Mouse (Mus musculus): ENCODE measurements around the gene Ssr4. TPM values are rescaled to one million over a fixed set of nuclear protein-coding genes. Genes with fewer than 3 reads are reported as not detected.

Ssr4 gene
- polyA plus RNA-seq, 1 experiment from 2014 or later = 323 TPM

DNA sequence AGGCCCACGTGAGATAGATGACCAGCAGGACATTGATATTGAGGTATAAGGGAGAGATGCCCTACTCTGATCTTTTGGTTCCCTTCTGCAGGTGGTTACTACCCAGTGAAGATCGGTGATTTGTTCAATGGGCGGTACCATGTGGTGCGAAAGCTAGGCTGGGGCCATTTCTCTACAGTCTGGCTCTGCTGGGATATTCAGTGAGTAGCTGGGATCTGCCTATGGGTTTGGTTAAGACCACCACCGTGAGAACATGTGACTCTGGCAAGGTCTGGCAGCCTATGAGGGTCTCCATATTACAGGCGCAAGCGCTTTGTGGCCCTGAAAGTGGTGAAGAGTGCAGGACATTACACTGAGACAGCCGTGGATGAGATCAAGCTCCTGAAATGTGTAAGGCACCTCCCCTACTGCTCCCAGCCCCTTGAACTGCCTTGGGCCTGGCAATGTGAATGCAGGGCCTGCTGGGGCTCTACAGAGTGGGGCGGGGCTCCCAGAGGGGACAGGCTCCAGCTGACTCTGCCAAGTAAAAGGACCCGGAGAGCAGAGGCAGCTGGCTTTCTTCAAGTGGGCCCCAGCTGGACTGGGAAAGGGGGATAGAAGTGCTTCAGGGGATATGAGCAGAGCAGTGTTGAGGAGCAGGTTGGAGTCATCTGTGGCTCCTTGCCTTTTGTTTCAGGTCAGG, 11.9 kb upstream of the Ssr4 start:
- no peak overlapping the region for H3K4me3 ChIP-seq (ENCODE audit: low read depth, low read length)
- peak; percentile 17; the same call in 1 of the 2 replicates for ATAC-seq
- no peaks in the 10 kb centered on the region for H3K9me3 ChIP-seq (ENCODE audit: control insufficient read depth)
- H3K36me3 ChIP-seq (ENCODE audit: control insufficient read depth, insufficient read depth) = peaks cover 12% of the 10 kb centered on the region
- no peak for TF ChIP-seq CTCF (IDR thresholded peaks at IDR 0.05; ENCODE audit: low read depth)
- no peaks in the 10 kb centered on the region for H3K27me3 ChIP-seq (replicated peaks; ENCODE audit: control insufficient read depth, insufficient read depth, low read length)
- H3K9ac ChIP-seq (ENCODE audit: low read depth, low read length) = no peak overlapping the region
- 69% methylated on average over 10 of the region's 10 CpGs for WGBS
- no peak overlapping the region for H3K4me2 ChIP-seq (replicated peaks; ENCODE audit: low read depth)
- H3K27ac ChIP-seq (ENCODE audit: low read depth, low read length) = no peak overlapping the region
- no peaks in the 10 kb centered on the region for H3K4me1 ChIP-seq (replicated peaks; ENCODE audit: control insufficient read depth, insufficient read depth, low read length)

- WGBS = 86% methylated on average over 3 of the region's 3 CpGs
- Histone ChIP-seq H3K4me3 (ENCODE audit: low read depth, low read length) (no peak overlapping the region), H3K4me2 (replicated peaks; ENCODE audit: low read depth) (no peak overlapping the region), H3K4me1 (replicated peaks; ENCODE audit: control insufficient read depth, insufficient read depth, low read length) (no peaks in the 10 kb centered on the region), H3K36me3 (ENCODE audit: control insufficient read depth, insufficient read depth) (peaks cover 18% of the 10 kb centered on the region), H3K9ac (ENCODE audit: low read depth, low read length) (no peak overlapping the region), H3K27me3 (replicated peaks; ENCODE audit: control insufficient read depth, insufficient read depth, low read length) (no peaks in the 10 kb centered on the region; the same call in 1 of the 2 replicates), H3K9me3 (ENCODE audit: control insufficient read depth) (no peaks in the 10 kb centered on the region), H3K27ac (ENCODE audit: low read depth, low read length) (no peak overlapping the region)
- TF ChIP-seq CTCF (IDR thresholded peaks at IDR 0.05; ENCODE audit: low read depth) = no peak
- no peak for ATAC-seq
Observed at GRCm38 (mm10) chrX:73782227-73782626, 4.6 kb upstream of the Ssr4 start.

DNA sequence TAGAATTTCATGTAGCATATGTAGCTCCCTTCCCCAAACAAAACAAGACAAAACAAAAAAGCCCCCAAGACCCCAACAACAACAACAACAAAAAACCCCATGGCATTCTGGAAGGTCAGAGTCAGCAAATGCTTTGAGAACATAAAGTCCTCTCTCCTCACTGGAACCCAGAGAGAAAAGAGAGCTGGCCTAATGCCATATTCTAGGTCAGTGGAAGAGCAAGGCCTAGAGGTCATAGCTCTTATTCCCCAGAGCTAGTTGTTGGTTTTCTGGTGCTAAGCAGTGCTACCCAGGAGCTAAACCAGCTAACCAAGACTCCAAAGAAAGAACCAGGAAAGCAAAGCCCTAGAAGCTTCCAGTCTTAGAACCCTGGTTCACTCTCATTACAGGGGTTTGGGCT, 1.2 kb upstream of the Ssr4 start:
- Histone ChIP-seq H3K4me1 (replicated peaks; ENCODE audit: control insufficient read depth, insufficient read depth, low read length) (no peaks in the 10 kb centered on the region), H3K4me3 (ENCODE audit: low read depth, low read length) (peak overlapping the region; percentile 60), H3K9me3 (ENCODE audit: control insufficient read depth) (no peaks in the 10 kb centered on the region), H3K27me3 (replicated peaks; ENCODE audit: control insufficient read depth, insufficient read depth, low read length) (no peaks in the 10 kb centered on the region; the same call in 1 of the 2 replicates), H3K36me3 (ENCODE audit: control insufficient read depth, insufficient read depth) (peaks cover 6% of the 10 kb centered on the region; the same call in 1 of the 2 replicates), H3K9ac (ENCODE audit: low read depth, low read length) (peak overlapping the region; percentile 48), H3K4me2 (replicated peaks; ENCODE audit: low read depth) (peak overlapping the region; percentile 63), H3K27ac (ENCODE audit: low read depth, low read length) (no peak overlapping the region)
- no peak for TF ChIP-seq CTCF (IDR thresholded peaks at IDR 0.05; ENCODE audit: low read depth)
- no peak for ATAC-seq

GRCm38 (mm10) chrX:73787225-73787558, 364 bp downstream of the Ssr4 start:
- Histone ChIP-seq H3K36me3 (ENCODE audit: control insufficient read depth, insufficient read depth) (peaks cover 8% of the 10 kb centered on the region; the same call in 1 of the 2 replicates), H3K27ac (ENCODE audit: low read depth, low read length) (peak overlapping the region; percentile 84), H3K4me3 (ENCODE audit: low read depth, low read length) (peak overlapping the region; percentile 60), H3K9me3 (ENCODE audit: control insufficient read depth) (no peaks in the 10 kb centered on the region), H3K9ac (ENCODE audit: low read depth, low read length) (peak overlapping the region; percentile 67), H3K4me1 (replicated peaks; ENCODE audit: control insufficient read depth, insufficient read depth, low read length) (no peaks in the 10 kb centered on the region), H3K27me3 (replicated peaks; ENCODE audit: control insufficient read depth, insufficient read depth, low read length) (no peaks in the 10 kb centered on the region; the same call in 1 of the 2 replicates), H3K4me2 (replicated peaks; ENCODE audit: low read depth) (peak overlapping the region; percentile 63)
- peak; percentile 17 for ATAC-seq
- no peak for TF ChIP-seq CTCF (IDR thresholded peaks at IDR 0.05; ENCODE audit: low read depth)
- 18% methylated on average over 22 of the region's 22 CpGs for WGBS

DNA sequence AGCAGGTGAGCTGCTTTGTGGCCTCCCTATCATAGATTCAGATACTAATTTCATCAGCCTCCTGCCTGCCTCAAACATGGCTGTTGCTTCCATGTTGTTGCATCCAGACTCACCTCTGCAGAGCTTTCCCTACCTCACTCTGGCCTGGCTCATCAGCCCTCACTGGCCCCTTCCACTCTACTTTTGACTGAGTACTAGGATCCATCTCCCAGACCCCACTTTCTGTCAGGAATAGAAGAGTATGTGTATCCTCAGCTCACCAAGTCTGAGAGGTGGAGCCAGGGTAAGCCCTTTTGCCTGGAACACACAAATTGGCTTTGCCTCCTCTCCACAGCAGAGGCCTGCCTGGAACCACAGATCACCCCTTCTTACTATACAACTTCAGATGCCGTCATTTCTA, 1.7 kb downstream of the Ssr4 start:
- Histone ChIP-seq H3K36me3 (ENCODE audit: control insufficient read depth, insufficient read depth) (peaks cover 8% of the 10 kb centered on the region; the same call in 1 of the 2 replicates), H3K4me2 (replicated peaks; ENCODE audit: low read depth) (no peak overlapping the region), H3K9me3 (ENCODE audit: control insufficient read depth) (no peaks in the 10 kb centered on the region), H3K27me3 (replicated peaks; ENCODE audit: control insufficient read depth, insufficient read depth, low read length) (no peaks in the 10 kb centered on the region; the same call in 1 of the 2 replicates), H3K27ac (ENCODE audit: low read depth, low read length) (no peak overlapping the region), H3K4me1 (replicated peaks; ENCODE audit: control insufficient read depth, insufficient read depth, low read length) (no peaks in the 10 kb centered on the region), H3K9ac (ENCODE audit: low read depth, low read length) (no peak overlapping the region), H3K4me3 (ENCODE audit: low read depth, low read length) (no peak overlapping the region)
- no peak for TF ChIP-seq CTCF (IDR thresholded peaks at IDR 0.05; ENCODE audit: low read depth)
- no peak for ATAC-seq
- 86% methylated on average over 1 of the region's 1 CpGs for WGBS

DNA sequence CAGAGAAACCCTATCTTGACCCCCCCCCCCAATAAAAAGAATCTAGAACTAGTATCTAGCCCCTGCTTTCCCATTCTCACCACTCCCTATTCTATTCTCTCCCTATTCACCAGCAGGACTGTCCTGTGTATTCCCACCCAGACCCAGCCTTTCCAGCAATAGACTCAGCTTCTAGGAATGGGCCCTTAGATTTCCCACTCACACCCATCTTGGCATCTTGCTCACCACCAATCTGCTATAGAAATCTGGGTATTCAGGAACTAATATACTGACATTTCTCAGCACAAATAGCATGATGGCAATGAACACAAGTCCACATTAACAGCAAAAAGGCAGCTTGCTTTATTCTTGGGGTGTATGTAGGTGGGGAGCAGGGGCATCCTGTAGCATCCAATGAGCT, 6.2 kb downstream of the Ssr4 start:
- TF ChIP-seq CTCF (IDR thresholded peaks at IDR 0.05; ENCODE audit: low read depth) = no peak
- no peaks in the 10 kb centered on the region for H3K4me1 ChIP-seq (replicated peaks; ENCODE audit: control insufficient read depth, insufficient read depth, low read length)
- no peak for ATAC-seq
- peaks cover 8% of the 10 kb centered on the region; the same call in 1 of the 2 replicates for H3K36me3 ChIP-seq (ENCODE audit: control insufficient read depth, insufficient read depth)
- no peak overlapping the region for H3K4me2 ChIP-seq (replicated peaks; ENCODE audit: low read depth)
- H3K4me3 ChIP-seq (ENCODE audit: low read depth, low read length) = no peak overlapping the region
- no peaks in the 10 kb centered on the region for H3K9me3 ChIP-seq (ENCODE audit: control insufficient read depth)
- H3K27ac ChIP-seq (ENCODE audit: low read depth, low read length) = no peak overlapping the region
- H3K27me3 ChIP-seq (replicated peaks; ENCODE audit: control insufficient read depth, insufficient read depth, low read length) = no peaks in the 10 kb centered on the region
- no peak overlapping the region for H3K9ac ChIP-seq (ENCODE audit: low read depth, low read length)
